Mouse (Mus musculus) induced T-regulatory cell, adult 2 months (primary cell): ENCODE data around the gene Schip1.

Experiments used
- DNase-seq: peaks from one replicate; pipeline ENCODE4 v3.0.0-alpha.2; 2012; ENCODE audit warnings: low read depth

Gene Schip1

GRCm38 (mm10) chr3:68562838-68563237 lies 498.2 kb downstream of the Schip1 start:
- DNase-seq = peak; percentile 4

DNA sequence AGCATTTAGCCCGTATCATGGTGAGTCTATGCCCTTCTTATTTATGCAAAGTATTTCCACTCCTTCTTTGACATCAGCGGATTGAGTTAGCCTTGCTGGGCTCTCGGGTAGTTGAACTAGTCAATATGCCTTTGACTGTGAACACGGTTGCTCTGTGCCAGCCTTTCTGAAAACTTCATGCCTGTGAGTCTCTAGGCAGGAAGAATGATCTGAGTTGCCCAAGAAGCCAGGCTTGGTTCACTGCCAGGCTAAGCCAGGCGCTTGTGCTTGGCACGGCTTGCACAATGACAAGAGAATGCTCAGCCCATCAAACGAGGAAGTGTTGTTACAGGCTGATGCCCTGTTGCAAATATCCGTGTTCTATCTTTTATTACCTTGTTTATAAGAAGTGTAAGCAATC lies 499.3 kb downstream of the Schip1 start:
- DNase-seq = no peak

GRCm38 (mm10) chr3:68564978-68565674 lies 500.5 kb downstream of the Schip1 start:
- DNase-seq = no peak

- no peak for DNase-seq
Observed at GRCm38 (mm10) chr3:68565675-68566055, 501.1 kb downstream of the Schip1 start.

DNA sequence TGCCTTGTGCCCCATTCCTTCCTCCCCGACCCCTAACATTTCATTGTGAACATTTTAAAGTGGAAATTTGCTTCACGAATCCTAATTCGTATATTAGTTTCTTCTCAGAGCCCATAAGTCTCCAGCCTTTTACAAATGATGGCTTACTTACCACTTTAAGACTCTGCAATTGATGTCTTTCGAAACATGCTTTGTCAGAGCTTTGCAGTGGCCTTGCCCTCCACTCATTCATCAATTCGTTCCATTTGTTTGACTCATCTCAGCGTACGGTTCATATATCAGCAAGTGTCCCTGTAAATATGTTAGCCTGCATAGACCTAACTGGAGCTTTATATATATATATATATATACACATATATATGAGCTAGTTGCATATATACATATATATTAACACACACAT lies 503.0 kb downstream of the Schip1 start:
- no peak for DNase-seq

DNA sequence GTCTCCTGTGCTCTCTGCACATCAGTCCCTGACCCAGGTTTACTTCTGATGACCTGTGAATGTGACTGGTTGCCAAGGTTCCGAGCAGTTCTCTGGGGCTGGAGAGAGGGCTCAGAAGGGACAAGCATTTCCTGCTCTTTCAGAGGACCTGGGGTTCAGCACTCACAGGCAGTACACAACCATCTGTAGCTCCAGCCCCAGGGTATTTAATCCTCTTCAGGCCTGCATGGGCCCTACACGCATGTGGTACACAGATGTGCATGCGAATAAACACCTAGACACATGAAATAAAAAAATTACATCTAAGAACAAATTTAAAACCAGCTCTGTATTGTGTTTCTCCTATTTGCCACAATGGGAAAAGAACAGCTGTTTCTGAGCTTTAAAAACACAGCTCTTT lies 503.5 kb downstream of the Schip1 start:
- no peak for DNase-seq

- DNase-seq = no peak
Observed at GRCm38 (mm10) chr3:68568716-68569115, 504.1 kb downstream of the Schip1 start.

GRCm38 (mm10) chr3:68570319-68570718 lies 505.7 kb downstream of the Schip1 start:
- DNase-seq = no peak

GRCm38 (mm10) chr3:68572249-68573225 lies 507.9 kb downstream of the Schip1 start:
- no peak for DNase-seq

DNA sequence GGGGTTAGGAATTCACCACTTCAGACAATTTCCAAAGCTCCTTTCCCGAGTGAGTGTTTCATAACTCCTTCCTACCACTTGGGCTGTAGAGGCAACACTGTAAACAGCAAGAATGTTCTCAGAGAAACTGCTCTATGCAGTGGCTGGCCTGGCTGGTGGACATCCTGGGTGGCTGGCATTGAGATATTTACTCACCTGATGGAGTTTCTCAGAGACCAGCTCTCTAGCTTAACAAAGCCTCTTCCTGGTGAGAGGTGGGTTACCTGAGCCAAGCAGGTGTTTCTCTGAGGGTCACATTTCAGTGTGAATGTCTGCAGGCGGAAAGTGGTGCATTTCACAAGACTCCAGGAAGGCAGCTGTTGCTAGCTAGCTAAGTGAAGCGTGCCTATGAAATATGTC lies 508.6 kb downstream of the Schip1 start:
- DNase-seq = no peak

- DNase-seq = no peak
Observed at GRCm38 (mm10) chr3:68574097-68574496, 509.5 kb downstream of the Schip1 start.

DNA sequence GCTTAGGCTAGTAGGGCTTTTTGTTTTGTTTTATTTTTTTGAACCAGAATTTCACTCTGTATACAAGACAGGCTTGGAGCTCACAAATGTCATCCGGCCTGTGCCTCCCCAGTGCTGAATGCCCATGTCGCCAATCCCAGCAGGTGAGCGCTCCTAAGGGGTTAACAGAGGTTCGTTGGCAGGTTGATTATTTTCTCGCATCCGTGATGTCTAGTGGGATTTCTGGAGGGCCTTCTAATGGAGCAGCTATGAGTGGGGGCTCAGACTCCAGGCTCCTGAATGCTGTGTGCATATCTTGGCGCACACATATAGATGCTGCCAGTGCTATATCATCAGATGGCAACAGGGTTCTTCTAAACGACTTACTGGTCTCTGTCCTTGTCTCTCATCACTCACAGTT lies 510.0 kb downstream of the Schip1 start:
- no peak for DNase-seq

- DNase-seq = no peak
Observed at GRCm38 (mm10) chr3:68575636-68576340, 511.2 kb downstream of the Schip1 start.

- DNase-seq = no peak
Observed at GRCm38 (mm10) chr3:68576431-68576830, 511.8 kb downstream of the Schip1 start.

GRCm38 (mm10) chr3:68576948-68577347 lies 512.3 kb downstream of the Schip1 start:
- no peak for DNase-seq

- DNase-seq = no peak
Observed at GRCm38 (mm10) chr3:68581591-68581990, 517.0 kb downstream of the Schip1 start.

DNA sequence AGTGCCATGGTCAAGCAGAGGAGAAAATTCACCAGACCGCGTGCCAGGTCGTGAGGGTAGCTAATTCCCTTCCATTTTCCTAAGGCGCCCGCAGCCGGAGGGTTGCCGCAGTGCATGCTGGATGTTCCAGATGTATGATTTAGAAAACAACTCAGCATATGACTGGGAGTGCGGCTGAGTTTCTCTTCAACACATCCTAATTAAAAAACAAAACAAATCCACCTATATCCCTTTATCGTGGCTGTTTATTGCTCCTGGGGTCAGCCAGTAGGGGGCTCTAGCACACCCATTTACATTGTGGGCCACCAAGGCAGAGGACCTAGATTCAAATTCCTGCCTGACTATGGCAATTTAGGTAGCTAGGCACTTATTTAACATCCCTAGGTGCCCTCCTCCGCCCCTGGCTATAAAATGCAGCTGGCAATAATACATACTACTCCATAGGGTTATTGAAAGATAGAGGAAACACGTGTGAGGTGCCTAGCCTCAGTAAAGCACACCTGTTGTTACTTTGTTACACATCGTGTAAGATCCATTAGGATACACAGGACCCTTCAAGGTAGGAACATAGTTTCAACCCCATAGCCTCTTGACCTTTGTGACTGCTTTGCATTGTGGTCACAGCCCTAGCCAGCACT lies 517.6 kb downstream of the Schip1 start:
- DNase-seq = peak; percentile 9

DNA sequence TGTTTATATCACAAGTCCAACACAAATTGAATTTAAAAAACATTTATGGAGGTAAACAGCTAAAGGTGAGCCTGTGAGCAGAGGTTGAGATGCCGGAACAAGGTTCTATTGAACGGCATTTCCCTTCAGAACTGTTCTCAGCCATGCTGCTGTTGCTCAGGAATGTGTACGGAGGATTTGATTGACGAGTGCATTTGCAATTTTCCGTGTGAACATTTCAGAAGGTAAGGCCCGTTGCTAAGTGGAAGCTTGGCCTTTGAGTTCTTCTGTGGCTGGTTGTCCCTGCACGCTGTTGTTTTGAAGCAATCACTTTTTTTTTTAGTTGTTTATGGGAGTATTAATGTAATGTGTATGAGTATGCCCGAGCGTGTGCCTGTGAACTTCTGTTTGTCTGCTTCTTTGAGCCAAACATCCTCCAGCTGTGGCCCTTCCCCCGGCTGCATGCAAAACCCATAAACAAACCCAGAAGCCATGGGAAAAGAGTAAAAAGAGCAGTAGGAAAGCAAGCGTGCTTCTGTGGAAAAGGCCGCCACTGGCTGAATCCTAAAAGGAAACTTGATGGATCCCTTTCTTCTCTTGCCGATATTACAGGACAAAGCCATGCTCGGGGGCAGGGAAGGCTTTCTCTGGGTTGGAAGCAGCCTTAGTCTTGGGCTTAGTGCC lies 518.6 kb downstream of the Schip1 start:
- DNase-seq = no peak

DNA sequence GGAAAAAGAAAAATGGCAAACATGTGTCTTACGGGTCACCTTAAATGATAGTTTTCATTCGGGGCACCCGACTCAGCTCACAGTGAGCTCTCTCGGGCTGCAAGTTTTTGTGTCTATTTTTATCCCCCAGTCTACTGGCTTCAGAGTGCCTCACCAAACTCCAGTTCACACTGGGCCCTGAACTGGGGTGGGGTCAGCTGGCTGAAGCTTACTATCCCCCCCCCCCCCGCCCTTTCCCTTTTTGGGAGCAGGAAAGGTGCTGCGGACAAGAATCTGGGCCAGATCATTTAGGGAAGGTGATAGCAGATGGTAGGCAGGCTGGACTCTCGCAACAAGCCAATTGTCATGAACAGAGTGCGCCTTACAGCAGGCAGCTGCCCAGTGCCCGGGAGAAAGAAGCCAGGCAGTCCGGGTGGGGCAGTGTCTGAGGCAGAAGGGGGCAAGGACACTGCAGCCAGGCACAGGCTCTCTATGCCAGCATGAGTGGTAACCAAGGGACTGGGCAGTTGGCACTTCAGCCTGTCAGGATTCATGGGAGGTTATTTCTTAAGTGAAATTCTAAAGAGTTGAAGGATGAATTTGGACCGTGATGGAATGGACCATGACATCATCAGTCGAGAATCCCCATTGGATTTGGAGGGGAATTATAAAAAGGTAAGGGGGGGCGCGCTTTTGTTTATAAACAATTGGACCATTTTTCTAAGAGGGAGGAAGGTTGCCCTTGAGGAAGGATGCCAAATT lies 519.3 kb downstream of the Schip1 start:
- no peak for DNase-seq

DNA sequence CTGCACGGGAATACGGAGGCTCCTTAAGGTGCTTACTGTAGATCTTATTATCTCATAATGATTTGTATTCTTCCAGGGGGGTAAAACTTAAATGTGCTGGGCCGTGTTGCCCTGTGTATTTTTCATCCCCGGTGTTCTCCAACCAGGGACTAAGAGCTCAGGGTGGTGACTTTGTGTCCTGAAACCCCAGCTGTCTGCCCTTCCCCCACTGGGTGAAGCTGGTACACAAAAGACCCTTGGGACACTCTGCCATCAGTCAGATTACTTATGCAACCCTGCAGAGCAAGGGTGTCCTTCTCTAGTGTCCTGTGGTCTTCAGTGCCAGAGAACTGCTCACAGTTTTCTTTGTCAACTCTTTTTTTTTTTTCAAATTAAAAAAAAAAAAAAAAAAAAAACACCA lies 520.6 kb downstream of the Schip1 start:
- no peak for DNase-seq

GRCm38 (mm10) chr3:68586646-68587064 lies 522.1 kb downstream of the Schip1 start:
- no peak for DNase-seq
